In genomic region chr5:143059182-143059581, GRCm38 (mm10) we compare ENCODE assay signal across 8 mouse cellular contexts. TPM values are rescaled to one million over a fixed set of nuclear protein-coding genes. Genes with fewer than 3 reads are reported as not detected.
DNase-seq lines count a peak whose midpoint lies in the region; ATAC-seq and TF ChIP-seq lines count a peak whose summit lies in the region.

No protein-coding gene starts in this region.

- H3K27ac ChIP-seq in gastrocnemius, adult 2 months: peak overlapping the region; percentile 81
- H3K27ac ChIP-seq in lung, embryonic 16.5 days (ENCODE audit: low read length): peak overlapping the region; percentile 92

- intact Hi-C loops in gastrocnemius, adult 2 months (cut with DNase I): no loop called here
- intact Hi-C loops in gastrocnemius, postnatal 14 days (cut with DNase I; ENCODE audit: low total_unique reads): no loop called here

- no peak for DNase-seq in gastrocnemius, adult 2 months
- no peak for DNase-seq in gastrocnemius, postnatal 14 days
- DNase-seq in lung, adult 2 months: no peak
- no peak for DNase-seq in urinary bladder, postnatal 14 days (ENCODE audit: low spot score)
- DNase-seq in thymus, postnatal 25 days: no peak

- no peak overlapping the region for H3K4me2 ChIP-seq in lung, embryonic 16.5 days (ENCODE audit: low read depth, low read length)

- H3K9me3 ChIP-seq in lung, embryonic 16.5 days (ENCODE audit: control insufficient read depth, low read length): no peaks in the 10 kb centered on the region

- no peak for ATAC-seq in lung, embryonic 16.5 days (ENCODE audit: low read depth)
- peak; percentile 64 for ATAC-seq in erythroid progenitor cell, adult 5-6 weeks (replicated peaks; ENCODE audit: low FRiP score, poor library complexity, severe bottlenecking)
- peak; percentile 49 for ATAC-seq in megakaryocyte-erythroid progenitor cell, adult 5-6 weeks (replicated peaks; ENCODE audit: low FRiP score, low TSS enrichment, poor library complexity, severe bottlenecking)

- no peak for TF ChIP-seq CTCF in gastrocnemius, adult 2 months (IDR thresholded peaks at IDR 0.05)
- no peak for TF ChIP-seq CTCF in lung, adult 2 months (IDR thresholded peaks at IDR 0.05; ENCODE audit: insufficient read depth, low read length)

- H3K27me3 ChIP-seq in lung, embryonic 16.5 days (ENCODE audit: control insufficient read depth, insufficient read depth, low read depth, low read length): no peaks in the 10 kb centered on the region

- no peak overlapping the region for H3K9ac ChIP-seq in lung, embryonic 16.5 days (ENCODE audit: low read length)

- no peak for TF ChIP-seq POLR2A in lung, adult 2 months (IDR thresholded peaks at IDR 0.05; ENCODE audit: borderline replicate concordance, extremely low read depth, low read depth, low read length)

- H3K36me3 ChIP-seq in lung, embryonic 16.5 days (ENCODE audit: control insufficient read depth, insufficient read depth, low read length): peaks cover 5% of the 10 kb centered on the region; the same call in 1 of the 2 replicates

- no peak overlapping the region for H3K4me3 ChIP-seq in gastrocnemius, adult 2 months
- H3K4me3 ChIP-seq in lung, embryonic 16.5 days (ENCODE audit: low read length): no peak overlapping the region
- no peak overlapping the region for H3K4me3 ChIP-seq in lung, adult 2 months (replicated peaks; ENCODE audit: extremely low read depth, low read depth, low read length)

- peaks cover 29% of the 10 kb centered on the region for H3K4me1 ChIP-seq in lung, embryonic 16.5 days (replicated peaks; ENCODE audit: control insufficient read depth, insufficient read depth, low read length)
- H3K4me1 ChIP-seq in lung, adult 2 months (ENCODE audit: control insufficient read depth, insufficient read depth, low read length): peaks cover 32% of the 10 kb centered on the region

RNA-seq across cellular contexts. Expression of gene Rnf216, which starts 53.6 kb away (rescaled TPM):
- 10 to 100 TPM; 19.0 to 19.8 TPM for total RNA-seq in gastrocnemius, adult 2 months (2021)
- total RNA-seq in gastrocnemius, postnatal 14 days (2021): 10 to 100 TPM; 16.6 to 19.0 TPM
- polyA plus RNA-seq in lung, embryonic 16.5 days (2015; fragmentation: Nextera tagmentation; extraction: Ambion mirVana): 35.0 and 35.9 TPM in 2 replicates
- 27.7 and 29.8 TPM in 2 replicates for polyA plus RNA-seq in lung, adult 2 months (2012; rRNA removed)
- 31.0 and 33.1 TPM in 2 replicates for total RNA-seq in erythroid progenitor cell, adult 5-6 weeks (2015; ENCODE audit: low replicate concordance)
- 31.1 and 45.7 TPM in 2 replicates for total RNA-seq in erythroid progenitor cell, adult 5-6 weeks (2017; ENCODE audit: low replicate concordance)
- total RNA-seq in megakaryocyte-erythroid progenitor cell, adult 5-6 weeks (2014; fragmentation: Nextera tagmentation): 41.0 and 62.7 TPM in 2 replicates
- total RNA-seq in megakaryocyte-erythroid progenitor cell, adult 5-6 weeks (2017): 60.5 and 91.5 TPM in 2 replicates
